In the genomic region with DNA sequence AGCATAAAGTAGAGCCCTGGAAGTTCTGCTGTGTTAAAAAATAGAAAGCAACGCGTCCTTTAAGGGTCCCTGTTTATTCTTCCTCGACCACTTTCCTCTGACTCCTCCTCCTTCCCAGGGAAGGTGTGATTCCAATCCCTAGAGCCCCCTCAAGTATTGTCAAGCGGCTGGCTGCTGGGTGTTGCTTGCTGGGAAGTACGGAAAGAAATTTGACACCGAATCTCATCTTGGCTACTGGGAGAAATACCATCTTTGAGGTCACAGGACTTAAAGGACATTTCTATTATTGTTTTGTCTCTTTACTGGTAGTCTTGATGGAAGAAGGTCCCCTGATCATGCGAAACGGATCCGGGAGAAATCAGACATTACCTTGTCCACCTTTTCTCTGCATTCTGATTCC, we compare ENCODE assay signal across 8 mouse cellular contexts. TPM values are rescaled to one million over a fixed set of nuclear protein-coding genes. Genes with fewer than 3 reads are reported as not detected.
DNase-seq lines count a peak whose midpoint lies in the region; ATAC-seq lines count a peak whose summit lies in the region.

TSS of gene Prlr (plus strand) at position 156 of the 400 bp plus-strand sequence.

- no peaks in the 10 kb centered on the region for H3K9me3 ChIP-seq in heart, embryonic 14.5 days (ENCODE audit: control insufficient read depth, low read length)
- H3K9me3 ChIP-seq in hindbrain, embryonic 11.5 days (ENCODE audit: control insufficient read depth, low read length), result no peaks in the 10 kb centered on the region
- H3K9me3 ChIP-seq in midbrain, embryonic 14.5 days (ENCODE audit: control insufficient read depth, low read length), result no peaks in the 10 kb centered on the region

- H3K27me3 ChIP-seq in heart, embryonic 14.5 days (ENCODE audit: control insufficient read depth, insufficient read depth, low read length), result peaks cover 3% of the 10 kb centered on the region; the same call in 1 of the 2 replicates
- H3K27me3 ChIP-seq in hindbrain, embryonic 11.5 days (ENCODE audit: control insufficient read depth, insufficient read depth, low read length), result no peaks in the 10 kb centered on the region
- no peaks in the 10 kb centered on the region for H3K27me3 ChIP-seq in midbrain, embryonic 14.5 days (ENCODE audit: control insufficient read depth, insufficient read depth, low read length)

- no peak for DNase-seq in heart, postnatal 14 days
- DNase-seq in adrenal gland, postnatal 4 days (ENCODE audit: low spot score in 2 of 2), result no peak
- peak; percentile 14 for DNase-seq in hindbrain, embryonic 11.5 days (ENCODE audit: low spot score)
- DNase-seq in midbrain, embryonic 14.5 days, result peak; percentile 15
- no peak for DNase-seq in right cerebral cortex, postnatal 25 days
- DNase-seq in layer of hippocampus, postnatal 14 days (ENCODE audit: low spot score in 2 of 2), result no peak

- H3K27ac ChIP-seq in heart, embryonic 14.5 days (replicated peaks in 1 of 2; ENCODE audit: control insufficient read depth in 1 of 2, insufficient read depth in 1 of 2, low read depth in 2 of 2, low read length in 2 of 2), result no peak within 1 kb of the TSS
- H3K27ac ChIP-seq in hindbrain, embryonic 11.5 days (ENCODE audit: low read depth, low read length), result no peak within 1 kb of the TSS
- H3K27ac ChIP-seq in midbrain, embryonic 14.5 days (replicated peaks; ENCODE audit: low read depth, low read length), result no peak within 1 kb of the TSS

- no peaks in the 10 kb centered on the region for H3K36me3 ChIP-seq in heart, embryonic 14.5 days (ENCODE audit: control insufficient read depth, insufficient read depth, low read length)
- no peaks in the 10 kb centered on the region for H3K36me3 ChIP-seq in hindbrain, embryonic 11.5 days (ENCODE audit: control insufficient read depth, insufficient read depth, low read length)
- H3K36me3 ChIP-seq in midbrain, embryonic 14.5 days (ENCODE audit: control insufficient read depth, insufficient read depth, low read length), result no peaks in the 10 kb centered on the region

- H3K4me2 ChIP-seq in heart, embryonic 14.5 days (ENCODE audit: low read length), result peak within 1 kb of the TSS; percentile 86
- H3K4me2 ChIP-seq in hindbrain, embryonic 11.5 days (replicated peaks; ENCODE audit: low read depth, low read length), result peak within 1 kb of the TSS; percentile 39
- H3K4me2 ChIP-seq in midbrain, embryonic 14.5 days (ENCODE audit: low read length), result peak within 1 kb of the TSS; percentile 70

- peak within 1 kb of the TSS; percentile 62 for H3K9ac ChIP-seq in heart, embryonic 14.5 days (ENCODE audit: low read length)
- H3K9ac ChIP-seq in hindbrain, embryonic 11.5 days (ENCODE audit: low read depth, low read length), result no peak within 1 kb of the TSS
- H3K9ac ChIP-seq in midbrain, embryonic 14.5 days (replicated peaks; ENCODE audit: low read length), result peak within 1 kb of the TSS; percentile 31; the same call in 1 of the 2 replicates

- intact Hi-C loops in heart, postnatal 14 days (cut with DNase I), result no loop called here

- H3K4me3 ChIP-seq in heart, embryonic 14.5 days (ENCODE audit: control insufficient read depth in 1 of 2, insufficient read depth in 1 of 2, low read depth in 1 of 2, low read length in 2 of 2), result peak within 1 kb of the TSS; percentile 47 to 51
- H3K4me3 ChIP-seq in hindbrain, embryonic 11.5 days (ENCODE audit: low read depth, low read length), result peak within 1 kb of the TSS; percentile 19
- H3K4me3 ChIP-seq in midbrain, embryonic 14.5 days (replicated peaks; ENCODE audit: low read depth, low read length), result peak within 1 kb of the TSS; percentile 40

- no peak for ATAC-seq in heart, embryonic 14.5 days (ENCODE audit: insufficient number of reproducible peaks, insufficient read depth, low FRiP score, low read depth)
- ATAC-seq in hindbrain, embryonic 11.5 days (ENCODE audit: low FRiP score), result no peak; the same call in 1 of the 2 replicates
- no peak for ATAC-seq in midbrain, embryonic 14.5 days (ENCODE audit: low FRiP score, low TSS enrichment)
- no peak for ATAC-seq in cerebellum, adult (ENCODE audit: insufficient number of reproducible peaks, low FRiP score, low TSS enrichment)

- WGBS in heart, embryonic 14.5 days, result 3% methylated on average over 9 of the region's 9 CpGs
- WGBS in hindbrain, embryonic 11.5 days, result 4% methylated on average over 9 of the region's 9 CpGs
- WGBS in midbrain, embryonic 14.5 days, result 7% methylated on average over 9 of the region's 9 CpGs

- H3K4me1 ChIP-seq in heart, embryonic 14.5 days (ENCODE audit: control insufficient read depth in 2 of 2, insufficient read depth in 2 of 2, low read length in 2 of 2), result peaks cover 0 to 5% of the 10 kb centered on the region in 2 experiments; a peak in 1 of 4 replicates
- no peaks in the 10 kb centered on the region for H3K4me1 ChIP-seq in hindbrain, embryonic 11.5 days (replicated peaks; ENCODE audit: control insufficient read depth, insufficient read depth, low read length)
- H3K4me1 ChIP-seq in midbrain, embryonic 14.5 days (ENCODE audit: control insufficient read depth, insufficient read depth, low read length), result peaks cover 5% of the 10 kb centered on the region

RNA-seq across cellular contexts. Expression of gene Prlr, which starts in this region (rescaled TPM):
- 2.2 and 2.7 TPM in 2 replicates for polyA plus RNA-seq in heart, embryonic 14.5 days (2014; fragmentation: Nextera tagmentation; extraction: Ambion mirVana)
- 1 to 10 TPM; 1.2 to 2.3 TPM for total RNA-seq in heart, postnatal 14 days (2021)
- 100 to 1,000 TPM; 143 to 146 TPM for total RNA-seq in adrenal gland, postnatal 4 days (2021)
- polyA plus RNA-seq in hindbrain, embryonic 11.5 days (2014; fragmentation: Nextera tagmentation; extraction: Ambion mirVana), result 0.09 and 0.20 TPM in 2 replicates
- polyA plus RNA-seq in midbrain, embryonic 14.5 days (2014; fragmentation: Nextera tagmentation; extraction: Ambion mirVana), result 1.4 and 1.6 TPM in 2 replicates
- total RNA-seq in layer of hippocampus, postnatal 14 days (2021), result 1 to 10 TPM; 3.3 to 7.8 TPM

Comparison
In these comparisons a context has a peak if more than half of its experiments do, and no peak if none do; other contexts are left out.
1. RNA of gene Prlr (total RNA-seq): 143 to 146 TPM in adrenal gland, postnatal 4 days; 3.3 to 7.8 TPM in layer of hippocampus, postnatal 14 days and 1.2 to 2.3 TPM in heart, postnatal 14 days; every median in the first group is over 10 times any median in the second.
2. Peak in DNase-seq, H3K4me3 ChIP-seq and H3K4me2 ChIP-seq in hindbrain, embryonic 11.5 days; RNA of the gene not detected or under 1 TPM.
3. Peak in every context shown above with its lines, with median percentiles within 50 percentile points of each other: H3K4me2 ChIP-seq and H3K4me3 ChIP-seq.